Mouse (Mus musculus) granulocyte monocyte progenitor cell, adult 5-6 weeks (primary cell): ENCODE measurements around the gene Hist1h3a. TPM values are rescaled to one million over a fixed set of nuclear protein-coding genes. Genes with fewer than 3 reads are reported as not detected.

ENCODE experiments used
- ATAC-seq: replicated peaks from 2 replicates; pipeline ENCODE4 v1.8.0; 2016; ENCODE audit warnings: mild to moderate bottlenecking, moderate TSS enrichment, inconsistent platforms; ENCODE audit not compliant: poor library complexity, severe bottlenecking
- total RNA-seq, 2 experiments: library from RNA; stranded (forward) in 1 of 2; stranded (reverse) in 1 of 2; fragments of 200-712, 200-1000 nt in 1 of 2; fragments of >200 nt in 1 of 2; fragmentation: Nextera tagmentation in 1 of 2; gene quantifications; 2 replicates each; pipeline ENCODE4 v1.2.3; 2014 to 2017

Gene Hist1h3a
- total RNA-seq, 2 experiments from 2014 or later: 33.7 to 287 TPM

DNA sequence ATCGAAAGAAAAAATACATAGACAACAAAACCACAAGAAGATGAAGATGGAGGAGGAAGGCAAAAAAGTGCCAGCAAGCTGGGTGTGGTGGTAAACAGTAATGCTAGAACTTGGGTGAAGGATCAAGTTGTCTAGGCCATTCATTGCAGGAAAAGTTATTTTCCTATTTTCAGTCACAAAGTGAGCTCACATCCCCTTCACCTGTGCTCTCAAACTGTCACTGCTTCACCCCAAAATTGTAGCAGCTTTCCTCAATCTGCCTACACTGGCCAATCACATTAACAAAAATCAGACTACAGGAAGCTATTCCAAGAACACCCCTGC is 2.3 kb downstream of the Hist1h3a start:
- no peak for ATAC-seq

DNA sequence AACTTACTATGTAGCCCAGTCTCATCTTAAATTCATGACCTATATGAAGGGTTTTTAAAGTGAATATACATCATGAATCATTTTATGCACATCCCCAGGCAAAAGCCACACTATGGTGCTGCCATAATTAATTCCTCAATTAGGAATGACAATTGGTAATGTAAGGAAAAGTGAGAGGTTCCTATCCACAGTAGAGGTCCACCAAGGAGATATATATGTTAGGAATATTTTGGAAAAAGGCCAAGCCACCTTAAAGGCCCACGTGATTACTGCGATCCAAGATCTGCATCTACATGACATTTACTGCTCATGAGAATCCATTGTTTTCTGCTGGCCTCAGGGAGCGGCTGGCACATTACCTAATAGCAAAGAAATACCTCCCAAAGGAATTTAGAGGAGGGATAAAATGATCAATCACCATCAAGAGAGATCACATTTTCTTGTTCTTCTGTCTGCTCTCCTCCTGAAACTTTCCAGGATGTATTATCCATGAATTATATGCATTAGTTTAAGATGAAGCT is 2.9 kb downstream of the Hist1h3a start:
- ATAC-seq: no peak

DNA sequence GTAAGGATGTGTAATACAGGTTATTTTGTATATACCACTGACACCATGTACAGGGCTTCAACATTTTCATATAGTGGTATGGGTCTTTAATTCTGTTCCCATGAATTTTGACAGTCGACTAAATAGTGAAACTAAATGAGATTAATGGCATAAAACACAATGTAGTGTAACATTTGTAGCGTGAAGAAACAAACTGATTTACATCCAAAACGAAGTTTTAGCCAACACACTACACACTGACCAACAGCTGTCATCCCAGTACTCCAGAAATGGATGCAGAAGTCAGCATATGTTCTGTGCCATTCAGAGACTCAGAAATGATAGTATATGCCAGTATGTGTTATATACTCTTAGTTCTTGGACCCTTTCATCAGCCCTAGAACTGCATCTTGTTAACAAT is 4.3 kb downstream of the Hist1h3a start:
- no peak for ATAC-seq

DNA sequence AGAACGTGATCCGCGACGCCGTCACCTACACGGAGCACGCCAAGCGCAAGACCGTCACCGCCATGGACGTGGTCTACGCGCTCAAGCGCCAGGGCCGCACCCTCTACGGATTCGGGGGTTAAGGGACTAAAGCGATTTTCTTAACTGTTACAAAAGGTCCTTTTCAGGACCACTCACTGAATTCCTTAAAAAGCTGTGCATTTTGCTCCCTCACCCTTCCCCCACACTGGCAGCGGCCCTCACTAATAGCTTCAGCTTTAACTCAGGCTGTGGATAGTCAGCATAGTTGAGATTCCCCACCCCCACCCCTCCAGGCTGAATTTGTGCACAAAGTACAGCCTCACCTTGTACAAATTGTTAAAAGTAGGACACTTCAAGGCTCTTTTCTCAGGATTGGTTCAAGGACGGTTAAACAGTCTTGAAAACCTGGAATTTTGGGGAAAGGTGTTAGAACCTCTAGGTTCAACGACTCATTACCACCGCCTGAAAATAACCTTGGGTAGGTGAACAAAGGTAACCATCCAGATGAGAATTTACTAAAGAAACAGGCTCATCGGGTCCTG is 4.9 kb downstream of the Hist1h3a start:
- no peak for ATAC-seq

DNA sequence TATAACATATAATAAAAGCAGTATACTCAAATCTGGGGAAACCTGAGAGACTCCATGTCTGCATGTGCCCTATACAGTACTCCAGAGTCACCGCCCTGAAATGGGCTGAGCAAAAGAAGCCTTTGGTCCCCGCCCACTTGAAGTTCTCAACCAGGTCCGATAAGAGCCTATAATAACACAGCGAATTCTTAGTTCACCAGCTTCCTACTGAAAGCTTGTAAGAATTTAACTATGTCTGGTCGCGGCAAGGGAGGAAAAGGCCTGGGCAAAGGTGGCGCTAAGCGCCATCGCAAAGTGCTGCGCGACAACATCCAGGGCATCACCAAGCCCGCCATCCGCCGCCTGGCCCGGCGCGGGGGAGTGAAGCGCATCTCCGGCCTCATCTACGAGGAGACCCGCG is 5.4 kb downstream of the Hist1h3a start, which contains the start of gene Hist1h4b:
Hist1h4b (plus strand) TSS at position 224 of the 400 bp plus-strand sequence.
- peak; percentile 43 for ATAC-seq

DNA sequence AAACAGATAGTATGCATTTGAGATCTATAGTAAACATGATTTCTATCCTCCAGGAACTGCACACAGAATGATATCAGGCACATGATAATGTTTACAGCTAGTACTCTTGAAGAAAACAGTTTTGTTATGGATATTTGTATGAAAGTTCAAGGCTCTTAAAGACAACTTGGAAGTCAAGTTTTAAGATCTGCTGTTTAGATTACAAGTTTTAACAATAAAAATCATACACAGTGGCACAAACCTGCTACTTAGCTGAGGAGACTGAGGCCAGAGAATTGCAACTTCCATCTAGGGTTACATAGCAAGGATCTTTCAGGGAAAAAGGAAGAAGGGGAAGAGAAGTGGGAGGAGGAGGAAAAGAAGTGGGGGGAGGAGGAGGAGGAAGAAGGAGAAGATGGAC is 7.2 kb downstream of the Hist1h3a start:
- no peak for ATAC-seq

DNA sequence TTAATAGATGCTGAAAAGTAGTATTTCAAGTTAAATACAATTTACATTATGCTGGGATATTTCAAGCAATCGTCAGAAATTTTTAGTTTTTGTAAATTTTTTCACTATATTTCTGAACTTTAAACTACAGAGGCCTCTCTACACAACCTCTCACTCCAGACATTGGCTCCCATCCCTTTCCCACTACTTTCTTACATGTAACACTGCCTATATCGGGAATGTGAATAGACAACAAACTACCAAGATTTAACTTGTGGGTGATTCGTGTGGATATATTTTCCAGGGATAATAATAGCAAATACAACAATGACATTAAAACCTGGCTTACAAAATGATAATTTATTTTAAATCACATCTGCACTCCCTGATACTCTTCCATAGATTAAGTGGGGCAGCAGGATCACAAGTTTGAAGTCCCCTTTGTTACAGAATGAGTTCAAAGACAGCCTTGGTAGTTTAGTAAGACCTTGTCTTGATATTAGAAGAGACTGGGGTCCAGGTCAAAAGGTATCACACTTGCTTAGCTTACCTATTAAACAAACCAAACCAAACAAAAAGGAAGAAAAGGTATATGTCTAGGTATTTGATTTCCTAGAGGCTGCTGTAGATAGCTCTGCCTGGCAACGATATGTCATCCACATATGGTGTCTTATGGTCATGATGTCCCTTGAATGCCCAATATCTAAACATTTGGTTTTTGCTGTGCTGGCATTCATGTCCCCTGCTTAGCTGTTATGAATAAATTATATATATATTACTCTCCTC is 8.7 kb downstream of the Hist1h3a start:
- ATAC-seq: no peak

DNA sequence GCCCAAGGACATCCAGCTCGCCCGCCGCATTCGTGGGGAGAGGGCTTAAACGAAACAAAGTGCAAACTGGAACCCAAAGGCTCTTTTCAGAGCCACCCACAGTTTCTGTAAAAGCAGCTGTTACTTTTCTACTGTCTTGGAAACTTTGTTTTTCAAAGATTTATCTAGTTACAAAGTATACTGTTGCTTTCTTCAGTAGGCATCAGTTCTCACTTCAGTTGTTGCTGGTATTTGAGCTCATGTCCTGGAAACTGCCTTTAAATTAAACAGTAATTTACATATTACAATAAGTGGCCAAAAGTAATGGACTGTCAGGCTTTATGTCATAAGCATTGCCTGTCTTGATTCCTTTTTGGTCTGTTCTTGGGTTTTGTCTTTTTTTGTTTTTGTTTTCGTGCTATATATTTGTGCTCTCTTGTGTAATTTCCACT is 9.4 kb downstream of the Hist1h3a start:
- ATAC-seq: no peak

DNA sequence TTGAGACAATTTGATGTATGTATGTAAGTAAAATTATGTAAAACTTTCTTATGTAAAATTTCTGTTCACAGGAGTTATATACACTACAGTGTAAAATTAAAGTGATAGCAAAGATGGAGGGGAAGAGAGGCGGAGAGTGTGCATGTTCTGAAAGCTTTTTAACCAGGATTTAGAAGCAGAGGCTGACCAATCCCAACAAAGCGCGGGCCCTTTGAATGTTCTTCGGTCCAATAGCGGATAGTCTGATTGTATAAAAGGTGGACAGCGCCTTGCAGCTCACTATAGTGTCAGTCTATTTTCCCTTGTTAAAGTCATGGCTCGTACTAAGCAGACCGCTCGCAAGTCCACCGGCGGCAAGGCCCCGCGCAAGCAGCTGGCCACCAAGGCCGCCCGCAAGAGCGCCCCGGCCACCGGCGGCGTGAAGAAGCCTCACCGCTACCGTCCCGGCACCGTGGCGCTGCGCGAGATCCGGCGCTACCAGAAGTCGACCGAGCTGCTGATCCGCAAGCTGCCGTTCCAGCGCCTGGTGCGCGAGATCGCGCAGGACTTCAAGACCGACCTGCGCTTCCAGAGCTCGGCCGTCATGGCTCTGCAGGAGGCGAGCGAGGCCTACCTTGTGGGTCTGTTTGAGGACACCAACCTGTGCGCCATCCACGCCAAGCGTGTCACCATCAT is 10.0 kb downstream of the Hist1h3a start, which contains the start of gene Hist1h3b:
Hist1h3b (plus strand) TSS at position 201 of the 675 bp plus-strand sequence.
- peak; percentile 64 for ATAC-seq

DNA sequence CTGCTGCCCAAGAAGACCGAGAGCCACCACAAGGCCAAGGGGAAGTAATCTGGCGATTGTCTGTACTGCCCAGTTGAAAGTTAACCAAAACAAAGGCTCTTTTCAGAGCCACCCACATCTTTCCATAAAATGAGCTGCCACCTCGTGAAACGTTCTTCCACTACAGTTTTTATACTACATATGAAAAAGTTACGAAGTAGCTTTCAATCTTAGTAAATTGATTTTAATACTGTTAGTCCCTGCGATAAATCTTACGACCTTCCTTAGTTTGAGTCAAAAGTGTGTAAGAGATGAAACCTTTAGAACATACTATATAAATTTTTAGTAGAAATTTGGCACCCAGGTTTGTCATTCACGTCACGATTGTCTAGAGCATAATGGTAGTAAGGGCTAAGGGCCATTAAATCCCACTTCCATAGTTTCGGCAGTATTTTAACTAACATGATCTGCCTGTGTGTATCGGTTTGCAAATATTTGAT is 10.7 kb downstream of the Hist1h3a start:
- no peak for ATAC-seq

DNA sequence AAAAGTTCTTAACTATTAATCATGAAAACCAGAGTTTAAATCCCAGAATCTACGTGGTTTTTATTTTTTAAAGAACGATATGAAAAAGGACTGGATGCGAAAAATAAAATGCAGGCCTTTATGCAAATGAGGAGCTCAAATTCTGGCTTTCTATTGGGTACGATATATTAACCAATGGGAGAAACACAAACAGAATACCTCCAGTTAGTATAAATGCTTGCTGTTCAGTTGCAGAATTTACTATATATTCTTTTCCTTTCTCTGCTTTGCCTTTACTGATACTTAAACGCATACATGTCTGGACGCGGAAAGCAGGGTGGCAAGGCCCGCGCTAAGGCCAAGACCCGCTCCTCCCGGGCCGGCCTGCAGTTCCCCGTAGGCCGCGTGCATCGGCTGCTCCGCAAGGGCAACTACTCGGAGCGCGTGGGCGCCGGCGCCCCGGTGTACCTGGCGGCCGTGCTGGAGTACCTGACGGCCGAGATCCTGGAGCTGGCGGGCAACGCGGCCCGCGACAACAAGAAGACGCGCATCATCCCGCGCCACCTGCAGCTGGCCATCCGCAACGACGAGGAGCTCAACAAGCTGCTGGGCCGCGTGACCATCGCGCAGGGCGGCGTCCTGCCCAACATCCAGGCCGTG is 11.2 kb downstream of the Hist1h3a start, which contains the start of gene Hist1h2ab:
Hist1h2ab (plus strand) TSS at position 288 of the 639 bp plus-strand sequence.
- ATAC-seq: peak; percentile 45

DNA sequence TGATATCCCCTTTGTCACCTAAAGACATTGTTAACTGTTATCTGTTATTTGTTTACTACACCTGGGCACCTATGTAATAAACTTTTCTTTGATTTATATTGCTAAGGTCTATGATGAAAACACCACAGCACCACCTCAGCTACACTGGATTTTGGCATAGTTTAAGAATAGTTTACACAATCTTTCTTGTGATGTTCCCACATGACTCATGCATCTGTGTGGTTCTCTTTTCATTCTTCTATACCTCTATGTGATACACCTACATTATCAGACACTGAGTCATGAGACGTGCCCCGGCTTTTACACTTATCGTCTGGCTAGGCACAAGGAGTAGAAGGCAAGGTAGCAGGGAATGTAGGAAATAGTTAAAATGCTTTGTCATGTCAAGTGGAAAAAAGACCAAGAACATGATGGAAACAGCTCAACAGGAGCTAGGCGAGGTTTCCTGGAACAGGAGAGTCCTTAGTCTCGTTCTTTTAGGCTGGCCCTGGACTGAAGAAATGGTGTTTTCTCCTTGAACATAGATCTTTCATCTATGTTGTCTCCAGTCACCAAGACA is 12.5 kb downstream of the Hist1h3a start:
- no peak for ATAC-seq

DNA sequence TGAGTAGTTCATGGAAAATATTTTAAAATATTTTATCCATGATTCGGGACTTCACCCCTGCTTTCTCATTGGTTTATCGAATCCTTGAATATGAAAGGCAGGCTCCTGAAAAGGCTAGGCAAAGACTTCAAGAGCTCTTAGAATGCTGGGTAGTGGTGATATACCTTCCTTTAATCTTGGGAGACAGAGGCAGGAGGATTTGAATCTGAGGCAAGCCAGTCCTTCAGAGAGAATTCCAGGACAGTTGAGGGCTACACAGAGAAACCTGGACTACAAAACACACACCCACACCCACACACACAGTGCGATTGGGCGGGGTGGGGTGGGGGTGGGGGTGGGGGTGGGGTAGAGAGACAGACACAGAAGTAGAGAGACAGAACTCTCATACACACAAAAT is 14.3 kb downstream of the Hist1h3a start:
- ATAC-seq: no peak

DNA sequence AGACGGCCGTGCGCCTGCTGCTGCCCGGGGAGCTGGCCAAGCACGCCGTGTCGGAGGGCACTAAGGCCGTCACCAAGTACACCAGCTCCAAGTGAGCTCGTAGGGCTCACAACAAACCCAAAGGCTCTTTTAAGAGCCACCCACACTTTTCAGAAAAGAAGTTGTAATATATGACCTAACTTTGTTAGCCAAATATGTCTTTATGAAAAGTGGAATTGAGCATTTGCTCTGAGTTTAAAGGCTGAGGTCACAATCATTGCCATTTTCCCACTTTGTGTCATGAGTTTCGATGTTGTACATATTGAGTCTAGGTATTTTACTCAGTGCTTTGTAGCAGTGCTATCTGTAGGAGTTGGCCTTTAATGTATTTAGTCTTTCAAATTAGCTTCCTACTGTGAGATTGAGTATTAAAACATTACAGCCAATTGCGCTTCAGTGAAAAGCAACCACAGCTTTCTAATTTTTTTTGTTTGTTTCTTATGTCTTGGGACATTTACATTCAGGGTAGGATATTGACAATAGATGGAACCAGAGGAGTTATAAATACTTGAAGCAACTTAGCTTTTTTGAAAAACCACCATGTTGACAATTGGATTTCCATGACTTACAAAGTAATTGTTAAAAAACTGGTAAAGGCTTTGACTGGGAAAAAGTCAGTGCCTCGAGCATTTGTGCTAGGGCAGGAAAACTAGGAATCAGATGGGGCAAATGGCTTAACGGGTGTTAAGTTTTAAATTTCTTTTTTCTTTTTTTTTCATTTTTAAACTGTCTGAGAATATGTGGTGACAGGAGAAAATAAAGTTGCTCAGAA is 14.9 kb downstream of the Hist1h3a start:
- ATAC-seq: peak; percentile 3; the same call in 1 of the 2 replicates

DNA sequence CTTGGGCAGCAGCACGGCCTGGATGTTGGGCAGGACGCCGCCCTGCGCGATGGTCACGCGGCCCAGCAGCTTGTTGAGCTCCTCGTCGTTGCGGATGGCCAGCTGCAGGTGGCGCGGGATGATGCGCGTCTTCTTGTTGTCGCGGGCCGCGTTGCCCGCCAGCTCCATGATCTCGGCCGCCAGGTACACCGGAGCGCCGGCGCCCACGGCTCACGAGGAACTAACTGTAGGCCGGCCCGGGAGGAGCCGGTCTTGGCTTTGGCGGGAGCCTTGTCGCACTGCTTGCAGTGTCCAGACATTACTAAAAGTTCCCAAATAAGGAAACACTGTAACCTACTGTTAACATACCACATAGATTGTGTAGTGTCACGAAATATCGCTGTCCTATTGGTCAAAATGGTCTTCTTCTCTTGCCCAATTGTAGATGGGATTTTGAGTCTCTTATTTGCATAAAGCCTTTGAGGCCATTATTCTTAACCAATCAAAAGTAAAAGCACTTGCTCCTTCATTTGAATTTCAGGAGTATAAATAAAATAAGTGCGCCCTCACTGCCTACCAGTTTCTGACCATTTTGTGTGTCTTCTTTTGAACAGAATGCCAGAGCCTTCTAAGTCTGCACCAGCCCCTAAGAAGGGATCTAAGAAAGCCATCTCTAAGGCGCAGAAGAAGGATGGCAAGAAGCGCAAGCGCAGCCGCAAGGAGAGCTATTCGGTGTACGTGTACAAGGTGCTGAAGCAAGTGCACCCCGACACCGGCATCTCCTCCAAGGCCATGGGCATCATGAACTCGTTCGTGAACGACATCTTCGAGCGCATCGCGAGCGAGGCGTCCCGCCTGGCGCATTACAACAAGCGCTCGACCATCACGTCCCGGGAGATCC is 15.7 kb downstream of the Hist1h3a start, which contains the start of gene Hist1h2bb:
Hist1h2bb (plus strand) TSS at position 534 of the 880 bp plus-strand sequence.
- peak; percentile 71 for ATAC-seq

DNA sequence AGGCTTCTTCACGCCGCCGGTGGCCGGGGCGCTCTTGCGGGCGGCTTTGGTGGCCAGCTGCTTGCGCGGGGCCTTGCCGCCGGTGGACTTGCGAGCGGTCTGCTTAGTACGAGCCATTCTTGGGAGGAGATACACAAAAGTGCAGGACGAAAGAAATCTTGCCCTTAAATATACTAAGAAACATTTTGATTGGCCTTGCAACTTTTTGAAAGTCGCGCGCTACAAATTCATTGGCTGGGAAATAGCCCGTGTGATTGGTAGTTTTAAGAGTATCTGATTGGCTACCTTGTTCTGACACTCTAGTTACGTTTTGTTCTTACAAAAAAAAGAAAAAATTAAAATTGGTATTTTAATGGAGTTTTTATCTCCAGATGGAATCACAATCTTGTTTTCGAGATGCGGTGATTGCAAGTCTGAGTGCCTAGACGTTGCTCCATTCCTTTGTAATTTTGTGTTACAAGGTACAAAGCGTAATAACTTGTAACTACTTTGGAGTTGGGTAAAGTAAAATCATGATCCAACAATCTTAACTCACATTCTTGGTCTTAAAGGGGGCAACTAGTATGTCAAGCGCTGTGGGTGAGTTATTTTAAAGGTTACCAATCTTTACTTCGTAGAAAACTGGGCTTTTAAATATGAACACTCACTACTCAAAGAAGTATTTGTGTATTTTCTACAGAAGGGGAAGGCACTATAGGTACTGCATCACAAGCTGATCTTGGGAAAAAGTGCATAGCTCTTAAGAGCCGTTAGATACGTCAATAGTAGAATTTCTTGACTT is 16.6 kb downstream of the Hist1h3a start, which contains the start of gene Hist1h3c:
Hist1h3c (minus strand) TSS at position 222 of the 781 bp plus-strand sequence.
- ATAC-seq: peak; percentile 50
